Mouse (Mus musculus) liver, postnatal 0 days (tissue): ENCODE results near the gene Igsf3. TPM values are rescaled to one million over a fixed set of nuclear protein-coding genes. Genes with fewer than 3 reads are reported as not detected.

ENCODE experiments used
- ATAC-seq: fragments of 200-750 bp; cut with Nextera tagmentation; 2 replicates; pipeline ENCODE4 v1.8.0; 2017; ENCODE audit warnings: mild to moderate bottlenecking, moderate library complexity
- DNase-seq: peaks from one replicate; pipeline ENCODE4 v3.0.0-alpha.2; 2016
- H3K27ac ChIP-seq: fragments of 300-500 bp; sonication (generic); 2 replicates; pipeline ENCODE4 v1.5.1; 2014; ENCODE audit warnings: antibody characterized with exemption, moderate library complexity, mild to moderate bottlenecking, low read depth
- H3K27me3 ChIP-seq: fragments of 300-500 bp; sonication (generic); 2 replicates; pipeline ENCODE4 v1.6.1; 2014; ENCODE audit warnings: low read length, control low read depth, mixed read lengths; ENCODE audit not compliant: insufficient read depth
- H3K36me3 ChIP-seq: fragments of 300-500 bp; sonication (generic); replicated peaks from 2 replicates; pipeline ENCODE4 v1.6.1; 2014; ENCODE audit warnings: mild to moderate bottlenecking, control low read depth, low read length, moderate library complexity, mixed read lengths; ENCODE audit not compliant: insufficient read depth
- H3K4me1 ChIP-seq: fragments of 300-500 bp; sonication (generic); 2 replicates; pipeline ENCODE4 v1.6.1; 2014; ENCODE audit warnings: antibody characterized with exemption, mild to moderate bottlenecking, control low read depth; ENCODE audit not compliant: insufficient read depth
- H3K4me2 ChIP-seq: fragments of 300-500 bp; sonication (generic); 2 replicates; pipeline ENCODE4 v1.6.1; 2014; ENCODE audit warnings: low read depth, mild to moderate bottlenecking, low read length, moderate library complexity, mixed read lengths
- H3K4me3 ChIP-seq: fragments of 300-500 bp; sonication (generic); 2 replicates; pipeline ENCODE4 v1.5.1; 2014; ENCODE audit warnings: low read depth, low read length
- H3K9ac ChIP-seq: fragments of 300-500 bp; sonication (generic); replicated peaks from 2 replicates; pipeline ENCODE4 v1.6.1; 2014; ENCODE audit warnings: mild to moderate bottlenecking, moderate library complexity
- H3K9me3 ChIP-seq: fragments of 300-500 bp; sonication (generic); 2 replicates; pipeline ENCODE4 v1.6.1; 2016; ENCODE audit warnings: mild to moderate bottlenecking, control low read depth, low read length, mixed read lengths
- CTCF ChIP-seq: sonication (generic); IDR thresholded peaks from 2 replicates; pipeline ENCODE4 v1.5.1; 2016; ENCODE audit warnings: antibody characterized with exemption, low read depth
- EP300 ChIP-seq: IDR thresholded peaks from 2 replicates; pipeline ENCODE4 v1.6.1; 2016; ENCODE audit warnings: antibody characterized with exemption, low read depth, mild to moderate bottlenecking
- whole genome bisulfite sequencing: fragments of 180-500 bp; shearing (Covaris S2); extraction: QIAGEN DNeasy Blood & Tissue Kit; methylation state at CpG from one replicate; pipeline ENCODE4 v1.1.7; 2014; ENCODE audit not compliant: insufficient replicate concordance; 5-methylcytosine and 5-hydroxymethylcytosine counted together
- polyA plus RNA-seq: library from polyadenylated mRNA; unstranded; fragments of >200 nt; fragmentation: Nextera tagmentation; extraction: Ambion mirVana; gene quantifications from 2 replicates; pipeline ENCODE4 v1.2.1, GENCODE M21; 2015

The Igsf3 gene
- polyA plus RNA-seq, 1 experiment from 2014 or later = 1.7 TPM

- Histone ChIP-seq H3K4me2 (no peak overlapping the region), H3K27ac (no peak overlapping the region), H3K27me3 (no peaks in the 10 kb centered on the region), H3K4me3 (no peak overlapping the region), H3K9me3 (no peaks in the 10 kb centered on the region), H3K36me3 (no peaks in the 10 kb centered on the region), H3K9ac (no peak overlapping the region), H3K4me1 (no peaks in the 10 kb centered on the region)
- WGBS = 90% methylated on average over 3 of the region's 3 CpGs
- no peak for DNase-seq
- no peak for ATAC-seq
- TF ChIP-seq EP300 = no peak
- TF ChIP-seq CTCF = no peak
These were observed 71.9 kb downstream of the Igsf3 start for GRCm38 (mm10) chr3:101448765-101449164.

- Histone ChIP-seq H3K4me1 (no peaks in the 10 kb centered on the region), H3K9ac (no peak overlapping the region), H3K36me3 (no peaks in the 10 kb centered on the region), H3K4me2 (no peak overlapping the region), H3K27ac (no peak overlapping the region), H3K9me3 (no peaks in the 10 kb centered on the region), H3K4me3 (no peak overlapping the region), H3K27me3 (no peaks in the 10 kb centered on the region)
- ATAC-seq (no peak), DNase-seq (no peak)
- WGBS = 85% methylated on average over 31 of the region's 31 CpGs
- no peak for TF ChIP-seq EP300
- TF ChIP-seq CTCF = no peak
These were observed 74.0 kb downstream of the Igsf3 start for GRCm38 (mm10) chr3:101450811-101451428.

- Histone ChIP-seq H3K36me3 (no peaks in the 10 kb centered on the region), H3K27ac (no peak overlapping the region), H3K4me3 (no peak overlapping the region), H3K9ac (no peak overlapping the region), H3K27me3 (no peaks in the 10 kb centered on the region), H3K9me3 (no peaks in the 10 kb centered on the region), H3K4me2 (no peak overlapping the region), H3K4me1 (no peaks in the 10 kb centered on the region)
- ATAC-seq (no peak), DNase-seq (no peak)
- 66% methylated on average over 7 of the region's 7 CpGs for WGBS
- no peak for TF ChIP-seq EP300
- no peak for TF ChIP-seq CTCF
These were observed 83.7 kb downstream of the Igsf3 start for GRCm38 (mm10) chr3:101460618-101461017.

- Histone ChIP-seq H3K4me1 (no peaks in the 10 kb centered on the region), H3K27me3 (no peaks in the 10 kb centered on the region), H3K36me3 (no peaks in the 10 kb centered on the region), H3K4me3 (no peak overlapping the region), H3K4me2 (no peak overlapping the region), H3K27ac (no peak overlapping the region), H3K9me3 (no peaks in the 10 kb centered on the region), H3K9ac (no peak overlapping the region)
- DNase-seq = no peak
- 82% methylated on average over 7 of the region's 7 CpGs for WGBS
- TF ChIP-seq EP300 (no peak), CTCF (no peak)
- ATAC-seq = no peak
These were observed 84.2 kb downstream of the Igsf3 start for GRCm38 (mm10) chr3:101461046-101461445.

GRCm38 (mm10) chr3:101461816-101462215 lies 84.9 kb downstream of the Igsf3 start:
- no peak overlapping the region for H3K9ac ChIP-seq
- no peaks in the 10 kb centered on the region for H3K9me3 ChIP-seq
- DNase-seq (no peak), ATAC-seq (no peak)
- 73% methylated on average over 8 of the region's 8 CpGs for WGBS
- no peaks in the 10 kb centered on the region for H3K27me3 ChIP-seq
- H3K4me2 ChIP-seq = no peak overlapping the region
- no peaks in the 10 kb centered on the region for H3K36me3 ChIP-seq
- H3K4me1 ChIP-seq = no peaks in the 10 kb centered on the region
- H3K27ac ChIP-seq = no peak overlapping the region
- H3K4me3 ChIP-seq = no peak overlapping the region
- TF ChIP-seq CTCF = no peak
- no peak for TF ChIP-seq EP300

GRCm38 (mm10) chr3:101462294-101462693 lies 85.4 kb downstream of the Igsf3 start:
- Histone ChIP-seq H3K27me3 (no peaks in the 10 kb centered on the region), H3K4me3 (no peak overlapping the region), H3K4me2 (no peak overlapping the region), H3K4me1 (no peaks in the 10 kb centered on the region), H3K27ac (no peak overlapping the region), H3K36me3 (no peaks in the 10 kb centered on the region), H3K9me3 (no peaks in the 10 kb centered on the region), H3K9ac (no peak overlapping the region)
- 30% methylated on average over 5 of the region's 5 CpGs for WGBS
- TF ChIP-seq CTCF = peak; percentile 91
- no peak for TF ChIP-seq EP300
- ATAC-seq = no peak
- DNase-seq = peak; percentile 77

GRCm38 (mm10) chr3:101463491-101463890 lies 86.6 kb downstream of the Igsf3 start:
- ATAC-seq = peak; percentile 94
- no peak for DNase-seq
- no peak overlapping the region for H3K9ac ChIP-seq

More at GRCm38 (mm10) chr3:101463491-101463890, 86.6 kb downstream of the Igsf3 start:
- Histone ChIP-seq H3K27ac (no peak overlapping the region), H3K9me3 (no peaks in the 10 kb centered on the region), H3K36me3 (no peaks in the 10 kb centered on the region), H3K4me2 (no peak overlapping the region), H3K27me3 (no peaks in the 10 kb centered on the region), H3K4me3 (no peak overlapping the region), H3K4me1 (no peaks in the 10 kb centered on the region)
- TF ChIP-seq EP300 (peak; percentile 90), CTCF (no peak)
- WGBS = 41% methylated on average over 3 of the region's 3 CpGs
